Mouse (Mus musculus) heart, embryonic 16.5 days (tissue): Measurements from ENCODE around the gene Ddx52. TPM values are rescaled to one million over a fixed set of nuclear protein-coding genes. Genes with fewer than 3 reads are reported as not detected.

Experiments
- ATAC-seq: fragments of 200-750 bp; cut with Nextera tagmentation; replicated peaks from 2 replicates; pipeline ENCODE4 v1.8.0; 2017; ENCODE audit warnings: moderate number of reproducible peaks; ENCODE audit not compliant: insufficient read depth, low FRiP score; ENCODE audit errors: extremely low read depth
- H3K27ac ChIP-seq: fragments of 300-500 bp; sonication (generic); 2 replicates; pipeline ENCODE4 v1.5.1; 2014; ENCODE audit warnings: mild to moderate bottlenecking, low read length, control low read depth, moderate library complexity
- H3K27me3 ChIP-seq: fragments of 300-500 bp; sonication (generic); 2 replicates; pipeline ENCODE4 v1.6.1; 2014; ENCODE audit warnings: low read length, mixed read lengths; ENCODE audit not compliant: control insufficient read depth, insufficient read depth
- H3K36me3 ChIP-seq: fragments of 300-500 bp; sonication (generic); 2 replicates; pipeline ENCODE4 v1.6.1; 2014; ENCODE audit not compliant: control insufficient read depth, insufficient read depth
- H3K4me1 ChIP-seq: fragments of 300-500 bp; sonication (generic); 2 replicates; pipeline ENCODE4 v1.6.1; 2014; ENCODE audit warnings: low read length, mixed read lengths; ENCODE audit not compliant: control insufficient read depth, insufficient read depth
- H3K4me2 ChIP-seq: fragments of 300-500 bp; sonication (generic); 2 replicates; pipeline ENCODE4 v1.6.1; 2014; ENCODE audit warnings: low read depth, mild to moderate bottlenecking, control low read depth, low read length
- H3K4me3 ChIP-seq: fragments of 300-500 bp; sonication (generic); 2 replicates; pipeline ENCODE4 v1.5.1; 2014; ENCODE audit warnings: mild to moderate bottlenecking, control low read depth, low read length
- H3K9ac ChIP-seq: fragments of 300-500 bp; sonication (generic); 2 replicates; pipeline ENCODE4 v1.6.1; 2014; ENCODE audit warnings: low read length, control low read depth
- H3K9me3 ChIP-seq: fragments of 300-500 bp; sonication (generic); replicated peaks from 2 replicates; pipeline ENCODE4 v1.6.1; 2016; ENCODE audit warnings: low read length; ENCODE audit not compliant: control insufficient read depth
- WGBS: fragments of 180-500 bp; shearing (Covaris S2); extraction: QIAGEN DNeasy Blood & Tissue Kit; methylation state at CpG from one replicate; pipeline ENCODE4 v1.1.7; 2014; 5-methylcytosine and 5-hydroxymethylcytosine counted together
- polyA plus RNA-seq: library from polyadenylated mRNA; unstranded; fragments of >200 nt; fragmentation: Nextera tagmentation; extraction: Ambion mirVana; gene quantifications from 2 replicates; pipeline ENCODE4 v1.2.1, GENCODE M21; 2015

The Ddx52 gene
- polyA plus RNA-seq, 1 experiment from 2014 or later, result 19.3 TPM

- ATAC-seq, result no peak
- H3K36me3 ChIP-seq, result no peaks in the 10 kb centered on the region
- H3K27ac ChIP-seq, result no peak overlapping the region
- H3K9ac ChIP-seq, result no peak overlapping the region
- H3K4me2 ChIP-seq, result no peak overlapping the region
- no peaks in the 10 kb centered on the region for H3K4me1 ChIP-seq
- no peaks in the 10 kb centered on the region for H3K27me3 ChIP-seq
- 48% methylated on average over 4 of the region's 4 CpGs for WGBS
- H3K4me3 ChIP-seq, result no peak overlapping the region
- H3K9me3 ChIP-seq, result no peaks in the 10 kb centered on the region
These were observed 27.4 kb upstream of the Ddx52 start for GRCm38 (mm10) chr11:83914501-83914900.

GRCm38 (mm10) chr11:83922600-83922999 lies 19.3 kb upstream of the Ddx52 start:
- WGBS, result 73% methylated on average over 2 of the region's 2 CpGs
- no peaks in the 10 kb centered on the region for H3K4me1 ChIP-seq
- no peaks in the 10 kb centered on the region for H3K36me3 ChIP-seq
- H3K9ac ChIP-seq, result no peak overlapping the region
- H3K9me3 ChIP-seq, result 0 out of 2 replicates have a peak, but pooled peaks cover 4% of the 10 kb centered on the region
- H3K4me2 ChIP-seq, result no peak overlapping the region
- no peak overlapping the region for H3K27ac ChIP-seq
- no peak for ATAC-seq
- H3K4me3 ChIP-seq, result no peak overlapping the region
- no peaks in the 10 kb centered on the region for H3K27me3 ChIP-seq

DNA sequence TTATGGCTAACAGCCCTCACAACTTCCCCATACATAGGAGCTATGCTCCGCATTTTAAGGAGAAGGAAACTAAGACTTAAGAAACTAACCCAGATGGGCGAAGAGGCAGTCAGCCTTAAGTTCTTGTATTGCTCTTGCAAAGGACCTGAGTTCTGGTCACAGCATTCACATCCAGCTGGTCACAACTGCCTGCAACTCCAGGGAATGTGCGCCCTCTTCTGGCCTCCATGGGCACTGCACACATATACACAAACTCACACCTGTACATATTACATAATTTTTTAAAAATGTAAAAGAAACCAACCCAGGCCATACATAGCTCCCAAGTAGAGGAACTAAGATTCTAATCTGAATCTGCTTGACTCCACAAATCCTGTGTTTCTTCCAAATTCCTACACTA lies 14.8 kb upstream of the Ddx52 start:
- Histone ChIP-seq H3K27ac (no peak overlapping the region), H3K9ac (no peak overlapping the region), H3K9me3 (0 out of 2 replicates have a peak, but pooled peaks cover 4% of the 10 kb centered on the region), H3K4me1 (no peaks in the 10 kb centered on the region), H3K36me3 (no peaks in the 10 kb centered on the region), H3K4me2 (no peak overlapping the region), H3K4me3 (no peak overlapping the region), H3K27me3 (no peaks in the 10 kb centered on the region)
- ATAC-seq, result no peak
- 58% methylated on average over 3 of the region's 3 CpGs for WGBS

- Histone ChIP-seq H3K9ac (no peak overlapping the region), H3K27me3 (no peaks in the 10 kb centered on the region), H3K4me2 (no peak overlapping the region), H3K36me3 (no peaks in the 10 kb centered on the region), H3K4me1 (no peaks in the 10 kb centered on the region), H3K9me3 (no peaks in the 10 kb centered on the region), H3K27ac (no peak overlapping the region), H3K4me3 (no peak overlapping the region)
- no peak for ATAC-seq
- 70% methylated on average over 10 of the region's 10 CpGs for WGBS
These were observed 9.3 kb upstream of the Ddx52 start for GRCm38 (mm10) chr11:83932506-83933106.

GRCm38 (mm10) chr11:83933376-83933775 lies 8.5 kb upstream of the Ddx52 start:
- H3K4me1 ChIP-seq, result no peaks in the 10 kb centered on the region
- no peak overlapping the region for H3K9ac ChIP-seq
- H3K27ac ChIP-seq, result no peak overlapping the region
- H3K9me3 ChIP-seq, result no peaks in the 10 kb centered on the region
- no peaks in the 10 kb centered on the region for H3K27me3 ChIP-seq
- H3K4me2 ChIP-seq, result no peak overlapping the region
- H3K36me3 ChIP-seq, result no peaks in the 10 kb centered on the region
- WGBS, result 84% methylated on average over 4 of the region's 4 CpGs
- H3K4me3 ChIP-seq, result no peak overlapping the region
- no peak for ATAC-seq

- H3K9ac ChIP-seq, result no peak overlapping the region
- H3K9me3 ChIP-seq, result no peaks in the 10 kb centered on the region
- no peak overlapping the region for H3K27ac ChIP-seq
- H3K36me3 ChIP-seq, result no peaks in the 10 kb centered on the region
- ATAC-seq, result 0 out of 2 replicates have a peak, but pooled peaks have one; percentile 37
- no peaks in the 10 kb centered on the region for H3K4me1 ChIP-seq
- H3K4me3 ChIP-seq, result no peak overlapping the region
- H3K27me3 ChIP-seq, result no peaks in the 10 kb centered on the region; the same call in 1 of the 2 replicates
- H3K4me2 ChIP-seq, result no peak overlapping the region
- 14% methylated on average over 7 of the region's 7 CpGs for WGBS
These were observed 5.7 kb upstream of the Ddx52 start for GRCm38 (mm10) chr11:83935986-83936665.

DNA sequence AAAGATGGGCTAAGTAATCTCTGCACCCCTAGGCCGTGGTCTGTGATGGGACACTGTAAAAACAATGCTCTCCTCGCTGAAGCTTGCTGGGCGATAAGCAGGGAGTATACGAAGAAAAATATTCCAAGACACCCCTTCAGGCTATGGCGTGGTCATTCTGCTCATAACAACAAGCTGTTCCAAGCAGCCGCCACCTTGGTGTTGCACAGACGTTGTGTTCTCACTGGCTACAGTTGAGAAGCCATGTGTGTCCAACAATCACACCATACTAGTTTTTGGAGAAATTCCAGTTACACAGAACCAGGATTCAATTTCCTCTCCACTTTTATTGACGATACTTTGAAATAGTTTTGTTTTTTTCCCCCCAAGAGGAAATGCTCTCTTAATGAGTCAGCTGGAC lies 3.3 kb upstream of the Ddx52 start:
- ATAC-seq, result no peak
- WGBS, result 69% methylated on average over 8 of the region's 8 CpGs
- H3K9me3 ChIP-seq, result no peaks in the 10 kb centered on the region
- no peaks in the 10 kb centered on the region; the same call in 1 of the 2 replicates for H3K27me3 ChIP-seq
- no peak overlapping the region for H3K9ac ChIP-seq
- peaks cover 4% of the 10 kb centered on the region; the same call in 1 of the 2 replicates for H3K4me1 ChIP-seq
- no peak overlapping the region for H3K4me2 ChIP-seq
- no peaks in the 10 kb centered on the region for H3K36me3 ChIP-seq
- H3K27ac ChIP-seq, result no peak overlapping the region
- no peak overlapping the region for H3K4me3 ChIP-seq

DNA sequence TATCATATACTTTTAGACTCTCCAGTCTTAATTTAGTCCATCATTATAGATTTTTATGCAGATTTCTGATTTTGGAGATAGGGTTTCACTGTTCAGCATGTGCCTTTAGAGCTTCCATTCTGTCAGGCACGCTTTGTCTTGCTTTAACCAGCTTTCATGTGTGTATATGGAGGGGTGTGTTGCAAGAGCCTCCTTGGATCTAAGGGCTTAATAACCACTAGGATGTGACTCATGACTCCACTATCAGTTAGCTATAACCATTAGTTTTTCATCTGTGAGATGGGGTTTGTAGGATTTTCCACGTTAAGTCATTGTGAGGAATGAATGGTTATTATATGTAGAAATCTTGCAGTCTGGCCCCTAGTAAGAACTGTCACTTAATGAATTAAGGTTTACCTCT lies 15.0 kb downstream of the Ddx52 start:
- ATAC-seq, result no peak
- WGBS, result 88% methylated on average over 2 of the region's 2 CpGs
- Histone ChIP-seq H3K36me3 (peaks cover 59% of the 10 kb centered on the region), H3K4me3 (no peak overlapping the region), H3K27ac (no peak overlapping the region), H3K9me3 (no peaks in the 10 kb centered on the region), H3K4me1 (no peaks in the 10 kb centered on the region), H3K9ac (no peak overlapping the region), H3K4me2 (no peak overlapping the region), H3K27me3 (no peaks in the 10 kb centered on the region)

DNA sequence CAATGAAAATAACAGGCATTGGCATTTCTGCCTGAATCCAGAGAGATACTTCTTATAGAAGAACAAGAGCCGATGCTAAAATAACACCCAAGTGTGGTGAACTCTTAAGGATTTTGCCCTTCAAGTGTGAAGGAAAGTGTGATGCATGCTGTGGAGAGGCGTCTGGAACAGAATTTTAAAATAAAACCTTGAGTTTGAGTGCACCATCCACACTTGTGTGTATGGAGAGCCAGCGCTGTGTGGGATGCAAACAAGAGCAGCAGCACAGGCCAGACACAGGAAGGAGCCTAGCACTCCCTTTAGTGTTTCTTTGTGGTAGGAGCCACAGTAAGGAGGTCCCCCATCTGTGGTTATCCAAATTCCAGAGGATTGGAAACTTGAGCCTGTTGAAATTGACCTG lies 20.1 kb downstream of the Ddx52 start:
- Histone ChIP-seq H3K9me3 (no peaks in the 10 kb centered on the region), H3K36me3 (peaks cover 22% of the 10 kb centered on the region), H3K27me3 (no peaks in the 10 kb centered on the region), H3K4me1 (peaks cover 5% of the 10 kb centered on the region), H3K4me2 (no peak overlapping the region), H3K9ac (no peak overlapping the region), H3K27ac (no peak overlapping the region), H3K4me3 (no peak overlapping the region)
- ATAC-seq, result no peak
- WGBS, result 85% methylated on average over 3 of the region's 3 CpGs
